Mouse (Mus musculus) limb, embryonic 14.5 days (tissue): ENCODE data around the gene Slc26a10. TPM values are rescaled to one million over a fixed set of nuclear protein-coding genes. Genes with fewer than 3 reads are reported as not detected.
A peak's percentile ranks its signal among the peaks of the same experiment; 100 is the strongest.

Source experiments
- ATAC-seq: fragments of 200-750 bp; cut with Nextera tagmentation; 2 replicates; pipeline ENCODE4 v1.8.0; 2017; ENCODE audit warnings: low read depth, moderate number of reproducible peaks, moderate TSS enrichment; ENCODE audit not compliant: low FRiP score
- DNase-seq: peaks from one replicate; pipeline ENCODE4 v3.0.0-alpha.2; 2015; ENCODE audit warnings: low spot score
- H3K27ac ChIP-seq: fragments of 300-500 bp; sonication (generic); replicated peaks from 2 replicates; pipeline ENCODE4 v1.5.1; 2014; ENCODE audit warnings: low read depth, mild to moderate bottlenecking, low read length, moderate library complexity, mixed read lengths
- H3K27me3 ChIP-seq: fragments of 300-500 bp; sonication (generic); 2 replicates; pipeline ENCODE4 v1.6.1; 2014; ENCODE audit warnings: low read length, mixed read lengths; ENCODE audit not compliant: control insufficient read depth, insufficient read depth
- H3K36me3 ChIP-seq: fragments of 300-500 bp; sonication (generic); 2 replicates; pipeline ENCODE4 v1.6.1; 2014; ENCODE audit warnings: mild to moderate bottlenecking, low read length, moderate library complexity, mixed read lengths; ENCODE audit not compliant: control insufficient read depth, insufficient read depth
- H3K4me1 ChIP-seq: fragments of 300-500 bp; sonication (generic); 2 replicates; pipeline ENCODE4 v1.6.1; 2014; ENCODE audit warnings: antibody characterized with exemption, low read length, mixed read lengths; ENCODE audit not compliant: control insufficient read depth, insufficient read depth
- H3K4me2 ChIP-seq: fragments of 300-500 bp; sonication (generic); replicated peaks from 2 replicates; pipeline ENCODE4 v1.6.1; 2014; ENCODE audit warnings: low read depth, mild to moderate bottlenecking, low read length, moderate library complexity; ENCODE audit not compliant: severe bottlenecking
- H3K4me3 ChIP-seq: fragments of 300-500 bp; sonication (generic); replicated peaks from 2 replicates; pipeline ENCODE4 v1.5.1; 2014; ENCODE audit warnings: low read length
- H3K9ac ChIP-seq: fragments of 300-500 bp; sonication (generic); 2 replicates; pipeline ENCODE4 v1.6.1; 2014; ENCODE audit warnings: mild to moderate bottlenecking, low read depth, low read length, moderate library complexity; ENCODE audit not compliant: severe bottlenecking
- H3K9me3 ChIP-seq: fragments of 300-500 bp; sonication (generic); 2 replicates; pipeline ENCODE4 v1.6.1; 2016; ENCODE audit warnings: low read length; ENCODE audit not compliant: control insufficient read depth
- POLR2A ChIP-seq: fragments of 200-500 bp; IDR thresholded peaks from 2 replicates; pipeline ENCODE4 v1.8.0; 2012; ENCODE audit warnings: inconsistent platforms, mild to moderate bottlenecking, moderate library complexity, borderline replicate concordance; ENCODE audit not compliant: insufficient read depth, insufficient read length; ENCODE audit errors: extremely low read depth
- WGBS: fragments of 180-500 bp; shearing (Covaris S2); extraction: QIAGEN DNeasy Blood & Tissue Kit; methylation state at CpG from one replicate; pipeline ENCODE4 v1.1.7; 2014; 5-methylcytosine and 5-hydroxymethylcytosine counted together
- polyA plus RNA-seq, 2 experiments: library from polyadenylated mRNA; depleted of rRNA in 1 of 2; stranded (reverse) in 1 of 2; unstranded in 1 of 2; fragments of >200 nt; fragmentation: Nextera tagmentation in 1 of 2; extraction: Ambion mirVana in 1 of 2; gene quantifications; 2 replicates each; pipeline versions ENCODE4 v1.2.1 to v1.2.3; 2012 to 2014

Gene Slc26a10
- polyA plus RNA-seq, 2 experiments, result 0.81 to 2.9 TPM

DNA sequence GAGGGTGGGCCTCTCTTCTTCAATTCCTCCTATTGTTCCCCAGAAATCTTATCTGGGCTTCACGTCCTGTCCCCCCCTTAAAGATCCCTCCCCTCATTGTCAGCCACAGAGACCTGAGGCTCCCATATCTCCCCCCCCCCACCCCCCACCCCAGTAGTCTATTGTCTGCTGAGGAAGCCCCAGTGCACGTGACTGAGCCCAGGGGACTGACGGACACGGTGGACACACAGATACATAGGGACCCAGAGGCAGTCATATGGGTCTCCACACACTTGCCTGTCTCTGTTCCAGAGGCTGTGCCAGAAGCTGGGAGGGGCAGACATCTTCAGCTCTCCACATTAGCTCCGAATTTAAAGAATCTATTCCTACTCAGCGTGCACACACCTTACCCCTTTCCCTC lies 1.1 kb upstream of the Slc26a10 start:
- Histone ChIP-seq H3K27ac (no peak overlapping the region), H3K27me3 (peaks cover 42% of the 10 kb centered on the region), H3K9me3 (no peaks in the 10 kb centered on the region), H3K4me3 (no peak overlapping the region), H3K9ac (no peak overlapping the region), H3K4me1 (peaks cover 19% of the 10 kb centered on the region), H3K4me2 (no peak overlapping the region), H3K36me3 (peaks cover 46% of the 10 kb centered on the region)
- no peak for DNase-seq
- ATAC-seq, result no peak
- WGBS, result 87% methylated on average over 6 of the region's 6 CpGs
- no peak for TF ChIP-seq POLR2A

DNA sequence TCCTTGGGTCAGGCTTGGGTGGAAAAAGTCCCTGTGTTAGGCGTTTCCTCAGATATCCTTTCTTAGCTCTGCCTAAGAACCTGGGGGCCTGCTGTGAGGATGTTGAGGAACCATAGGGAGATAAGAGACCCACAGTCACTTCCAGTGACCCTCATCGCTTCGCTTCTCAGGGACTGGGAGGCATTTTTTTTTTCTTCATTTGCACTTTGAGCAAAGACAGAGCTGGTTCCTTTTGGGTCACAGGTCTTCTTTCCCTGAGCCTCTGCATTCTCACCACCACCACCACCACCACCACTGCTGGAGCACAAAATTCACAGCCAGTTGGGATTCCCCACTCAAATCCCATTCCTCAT lies 226 bp upstream of the Slc26a10 start:
- Histone ChIP-seq H3K27me3 (peaks cover 46% of the 10 kb centered on the region), H3K9me3 (no peaks in the 10 kb centered on the region), H3K36me3 (peaks cover 37% of the 10 kb centered on the region), H3K4me2 (peak overlapping the region; percentile 45), H3K4me1 (peaks cover 19% of the 10 kb centered on the region), H3K4me3 (peak overlapping the region; percentile 22; the same call in 1 of the 2 replicates), H3K9ac (no peak overlapping the region), H3K27ac (no peak overlapping the region)
- DNase-seq, result no peak
- no peak for ATAC-seq
- 22% methylated on average over 3 of the region's 3 CpGs for WGBS
- no peak for TF ChIP-seq POLR2A

DNA sequence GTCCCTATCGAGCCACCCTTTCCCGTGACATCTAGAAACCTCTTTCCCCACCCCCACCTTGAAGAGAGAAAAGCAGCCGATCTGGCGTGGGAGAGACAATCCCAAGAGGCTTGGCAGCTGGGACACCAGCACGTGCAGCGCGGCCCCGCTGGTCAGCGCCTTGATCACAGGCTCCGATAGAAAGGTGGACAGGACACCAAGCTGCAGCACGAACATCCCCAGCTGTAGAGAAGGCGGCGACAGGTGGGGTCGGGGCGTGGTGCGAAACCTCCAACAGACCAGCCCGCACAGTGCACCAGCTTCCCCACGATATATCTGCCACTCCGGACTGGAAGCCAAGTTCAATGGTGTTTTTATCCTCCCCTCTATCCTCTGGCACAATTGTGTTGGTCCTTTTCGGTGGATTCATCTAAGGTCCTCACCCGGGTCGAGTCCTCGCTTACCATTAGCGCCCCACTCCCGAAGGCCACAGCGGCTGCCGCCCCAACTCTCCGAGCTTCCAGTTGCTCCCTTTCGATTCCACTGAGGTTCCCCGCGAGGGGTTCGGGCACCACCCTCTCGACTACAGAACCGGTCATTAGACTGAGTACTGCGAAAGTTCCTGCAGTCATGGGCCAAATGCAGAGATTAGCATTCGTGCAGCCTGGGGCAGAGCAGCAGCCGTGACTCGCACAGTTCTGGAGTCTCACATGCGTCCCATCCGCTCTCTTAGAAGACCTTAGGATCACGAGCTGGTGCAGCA lies 2.0 kb downstream of the Slc26a10 start:
- H3K27ac ChIP-seq, result no peak overlapping the region
- DNase-seq, result no peak
- peaks cover 15% of the 10 kb centered on the region for H3K36me3 ChIP-seq
- H3K9ac ChIP-seq, result no peak overlapping the region
- peaks cover 16% of the 10 kb centered on the region for H3K4me1 ChIP-seq
- H3K4me3 ChIP-seq, result peak overlapping the region; percentile 27
- H3K9me3 ChIP-seq, result no peaks in the 10 kb centered on the region
- ATAC-seq, result no peak
- peak overlapping the region; percentile 49 for H3K4me2 ChIP-seq
- no peak for TF ChIP-seq POLR2A
- 5% methylated on average over 41 of the region's 41 CpGs for WGBS
- peaks cover 46% of the 10 kb centered on the region for H3K27me3 ChIP-seq

DNA sequence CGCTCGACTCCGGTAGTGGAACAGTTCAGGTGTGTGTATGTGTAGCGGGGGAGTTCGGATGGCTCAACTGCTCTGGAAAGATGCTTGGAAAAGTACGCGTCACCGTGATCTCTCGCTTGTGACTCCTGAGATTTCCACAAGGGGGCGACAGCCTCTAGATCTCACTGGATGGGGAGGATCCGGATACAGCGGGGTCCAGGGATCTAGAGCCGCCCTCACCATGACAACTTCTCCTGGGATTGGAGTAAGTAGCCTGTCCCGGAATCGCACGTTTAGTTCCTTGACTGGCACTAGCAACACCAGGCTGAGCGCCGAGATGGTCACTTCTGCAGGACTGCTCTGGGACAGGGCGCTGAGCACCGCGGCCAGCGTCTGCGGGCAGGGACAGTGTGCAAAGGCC lies 2.7 kb downstream of the Slc26a10 start:
- ATAC-seq, result peak; percentile 66

DNA sequence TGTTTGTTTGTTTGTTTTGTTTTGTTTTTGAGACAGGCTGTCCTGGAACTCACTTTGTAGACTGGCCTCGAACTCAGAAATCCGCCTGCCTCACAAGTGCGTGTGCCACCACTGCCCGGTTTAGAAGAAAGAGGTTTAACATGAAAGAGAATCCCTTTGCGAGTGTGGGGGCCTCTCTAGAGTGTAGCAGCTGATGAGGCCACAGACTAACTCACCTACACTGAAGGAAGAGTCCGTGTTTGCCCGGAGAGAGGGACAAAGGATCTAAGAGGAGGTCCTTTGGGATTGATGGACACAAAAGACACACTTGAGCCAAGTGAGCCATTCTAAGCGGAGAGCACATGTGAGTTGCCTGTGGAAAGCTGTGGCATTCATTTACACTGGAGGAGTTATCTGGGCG lies 3.2 kb downstream of the Slc26a10 start:
- Histone ChIP-seq H3K27ac (no peak overlapping the region), H3K4me2 (peak overlapping the region; percentile 49; the same call in 1 of the 2 replicates), H3K4me1 (peaks cover 16% of the 10 kb centered on the region), H3K36me3 (peaks cover 3% of the 10 kb centered on the region), H3K9ac (no peak overlapping the region), H3K4me3 (peak overlapping the region; percentile 27; the same call in 1 of the 2 replicates), H3K27me3 (peaks cover 46% of the 10 kb centered on the region), H3K9me3 (no peaks in the 10 kb centered on the region)
- 23% methylated on average over 9 of the region's 9 CpGs for WGBS
- ATAC-seq, result no peak
- DNase-seq, result no peak
- TF ChIP-seq POLR2A, result no peak

More for the DNA sequence above, 2.7 kb downstream of the Slc26a10 start:
- H3K9ac ChIP-seq, result no peak overlapping the region
- no peak for TF ChIP-seq POLR2A
- peak overlapping the region; percentile 27 for H3K4me3 ChIP-seq
- H3K27ac ChIP-seq, result no peak overlapping the region
- peaks cover 7% of the 10 kb centered on the region for H3K36me3 ChIP-seq
- no peaks in the 10 kb centered on the region for H3K9me3 ChIP-seq
- peak; percentile 86 for DNase-seq
- WGBS, result 2% methylated on average over 23 of the region's 23 CpGs
- H3K4me2 ChIP-seq, result peak overlapping the region; percentile 49
- H3K27me3 ChIP-seq, result peaks cover 46% of the 10 kb centered on the region
- H3K4me1 ChIP-seq, result peaks cover 16% of the 10 kb centered on the region
